Mouse (Mus musculus) telencephalon, adult 2 months (tissue): ENCODE measurements around the gene Slc38a2.

Experiments
- DNase-seq: peaks from one replicate; pipeline ENCODE4 v3.0.0-alpha.2; 2011; ENCODE audit warnings: low read depth, low spot score

The Slc38a2 gene

GRCm38 (mm10) chr15:96666663-96667062 lies 32.9 kb downstream of the Slc38a2 start:
- DNase-seq, result peak; percentile 24

GRCm38 (mm10) chr15:96665889-96666288 lies 33.6 kb downstream of the Slc38a2 start:
- peak; percentile 74 for DNase-seq

GRCm38 (mm10) chr15:96660590-96661141 lies 38.9 kb downstream of the Slc38a2 start:
- no peak for DNase-seq

GRCm38 (mm10) chr15:96658275-96658602 lies 41.3 kb downstream of the Slc38a2 start:
- DNase-seq, result no peak

- no peak for DNase-seq
Observed at GRCm38 (mm10) chr15:96657576-96658274, 41.8 kb downstream of the Slc38a2 start.

GRCm38 (mm10) chr15:96655514-96655913 lies 44.0 kb downstream of the Slc38a2 start:
- no peak for DNase-seq

- no peak for DNase-seq
Observed at GRCm38 (mm10) chr15:96654714-96655113, 44.8 kb downstream of the Slc38a2 start.

GRCm38 (mm10) chr15:96653011-96653410 lies 46.5 kb downstream of the Slc38a2 start:
- DNase-seq, result no peak

GRCm38 (mm10) chr15:96652531-96652930 lies 47.0 kb downstream of the Slc38a2 start:
- no peak for DNase-seq

- DNase-seq, result no peak
Observed at GRCm38 (mm10) chr15:96647376-96647775, 52.2 kb downstream of the Slc38a2 start.

GRCm38 (mm10) chr15:96642436-96643405 lies 56.8 kb downstream of the Slc38a2 start, which contains the start of gene Slc38a1:
TSS of gene Slc38a1 (minus strand) at chr15:96642913.
- peak; percentile 31 for DNase-seq

GRCm38 (mm10) chr15:96641821-96642435 lies 57.6 kb downstream of the Slc38a2 start:
- no peak for DNase-seq

GRCm38 (mm10) chr15:96641111-96641820 lies 58.3 kb downstream of the Slc38a2 start:
- DNase-seq, result peak; percentile 58

GRCm38 (mm10) chr15:96640291-96640985 lies 59.1 kb downstream of the Slc38a2 start:
- peak; percentile 60 for DNase-seq

- no peak for DNase-seq
Observed at GRCm38 (mm10) chr15:96639630-96640029, 59.9 kb downstream of the Slc38a2 start.

GRCm38 (mm10) chr15:96638656-96639055 lies 60.9 kb downstream of the Slc38a2 start:
- DNase-seq, result no peak

GRCm38 (mm10) chr15:96638173-96638572 lies 61.4 kb downstream of the Slc38a2 start:
- DNase-seq, result no peak
